Mouse (Mus musculus) gastrocnemius, adult 8-10 months (tissue): ENCODE data around the gene Nudt4. TPM values are rescaled to one million over a fixed set of nuclear protein-coding genes. Genes with fewer than 3 reads are reported as not detected.
"Not testable (repeated sequence)": the region's sequence is repeated elsewhere in the genome, so short reads cannot be mapped to it uniquely, and the experiment has no call there.

ENCODE experiments used
- DNase-seq, 2 experiments: peaks; one replicate each; pipeline ENCODE4 v3.0.0; 2022; ENCODE audit warnings: low spot score in 2 of 2
- total RNA-seq, 4 experiments: library from RNA; stranded (reverse); gene quantifications; 2 replicates each; pipeline ENCODE4 v1.2.4; 2022

Gene Nudt4
- total RNA-seq, 4 experiments from 2014 or later: 270 to 418 (median 347) TPM

DNA sequence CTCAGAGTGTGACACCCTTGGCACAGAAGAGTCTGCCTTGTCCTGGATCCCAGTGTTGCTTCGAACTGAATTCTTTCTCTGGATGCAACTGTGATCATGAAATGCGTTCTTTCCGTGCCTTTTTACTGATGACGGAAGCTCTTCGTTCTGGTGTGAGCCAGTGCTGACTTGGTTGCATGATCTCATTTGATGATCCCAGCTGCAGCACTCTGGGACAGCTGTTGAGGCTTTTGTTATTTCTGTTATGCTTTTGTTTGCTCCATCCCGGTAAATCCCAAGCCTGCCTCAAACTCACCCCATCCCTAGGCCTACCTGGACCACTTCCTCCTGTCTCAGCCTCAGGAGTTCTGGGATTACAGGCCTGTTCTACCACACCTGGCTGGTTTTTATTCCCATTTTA lies 4.1 kb upstream of the Nudt4 start:
- no peak for DNase-seq

DNA sequence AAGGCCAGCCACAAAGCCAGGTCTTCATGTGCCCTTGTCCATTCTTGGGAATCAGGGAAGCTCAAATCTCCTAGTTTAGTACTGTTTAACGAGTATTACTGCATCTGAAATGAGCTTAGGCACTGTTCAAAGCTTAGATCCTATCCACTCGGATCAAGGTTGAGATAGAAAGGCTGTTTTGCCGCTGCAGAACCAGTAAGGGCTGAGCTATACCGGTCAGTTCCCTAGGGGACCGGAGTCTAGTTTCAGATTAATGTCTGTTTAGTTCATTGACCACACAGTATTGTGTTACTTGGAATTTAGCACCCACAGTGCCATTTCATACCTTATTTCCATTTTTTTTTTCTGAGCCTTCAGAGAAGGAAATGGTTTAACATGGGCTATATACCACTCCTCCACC lies 3.6 kb upstream of the Nudt4 start:
- no peak for DNase-seq

DNA sequence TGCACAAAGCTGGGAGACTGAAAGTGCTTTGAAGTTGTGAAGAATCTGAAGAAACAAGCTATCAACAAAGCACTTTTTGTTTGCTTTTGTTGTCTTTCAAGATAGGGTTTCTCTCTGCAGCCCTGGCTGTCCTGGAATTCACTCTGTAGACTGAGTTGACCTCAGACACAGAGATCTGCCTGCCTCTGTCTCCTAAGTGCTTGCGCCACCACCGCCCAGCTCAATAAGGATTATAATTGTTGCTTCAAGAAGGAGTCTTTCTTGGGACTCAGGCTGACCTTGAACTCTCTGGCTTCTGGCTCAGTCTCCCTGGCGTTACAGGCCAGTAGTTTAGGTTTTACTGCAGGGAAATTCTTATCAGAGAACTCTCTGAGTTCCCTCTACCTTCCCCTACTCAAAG lies 2.8 kb upstream of the Nudt4 start:
- no peak for DNase-seq

DNA sequence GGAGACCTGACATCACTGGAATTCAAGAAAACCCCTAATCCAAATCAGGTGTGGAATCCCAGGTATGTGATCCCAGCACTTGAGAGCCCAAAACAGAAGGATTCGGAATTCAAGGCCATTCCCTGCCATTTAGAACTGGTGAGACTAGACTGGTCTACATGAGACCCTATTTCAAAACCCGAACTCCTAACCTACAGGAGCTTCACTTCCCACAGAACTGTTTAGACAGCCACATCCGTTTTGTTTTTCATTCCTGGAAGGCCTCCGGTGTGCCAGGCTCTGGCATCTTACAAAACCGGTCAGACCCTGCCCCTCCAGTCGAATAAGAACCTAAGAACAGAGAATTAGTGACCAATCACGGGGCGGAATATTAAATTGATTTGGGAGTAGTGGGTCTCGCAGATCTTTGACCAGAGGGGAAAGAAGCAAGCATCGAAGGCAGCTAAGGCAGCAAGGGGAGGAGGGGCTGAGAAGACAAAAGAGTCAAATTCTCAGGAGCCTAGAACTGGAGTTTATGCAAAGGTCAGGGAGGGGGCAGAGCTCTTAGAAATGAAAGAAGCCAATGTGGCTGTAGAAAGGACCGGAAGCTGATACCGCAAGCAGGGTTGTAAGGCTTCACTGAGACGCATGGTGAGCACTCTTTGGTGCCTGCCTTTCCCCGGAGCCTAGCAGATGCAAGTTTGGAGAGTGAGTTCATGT lies 1.4 kb upstream of the Nudt4 start:
- no peak for DNase-seq

DNA sequence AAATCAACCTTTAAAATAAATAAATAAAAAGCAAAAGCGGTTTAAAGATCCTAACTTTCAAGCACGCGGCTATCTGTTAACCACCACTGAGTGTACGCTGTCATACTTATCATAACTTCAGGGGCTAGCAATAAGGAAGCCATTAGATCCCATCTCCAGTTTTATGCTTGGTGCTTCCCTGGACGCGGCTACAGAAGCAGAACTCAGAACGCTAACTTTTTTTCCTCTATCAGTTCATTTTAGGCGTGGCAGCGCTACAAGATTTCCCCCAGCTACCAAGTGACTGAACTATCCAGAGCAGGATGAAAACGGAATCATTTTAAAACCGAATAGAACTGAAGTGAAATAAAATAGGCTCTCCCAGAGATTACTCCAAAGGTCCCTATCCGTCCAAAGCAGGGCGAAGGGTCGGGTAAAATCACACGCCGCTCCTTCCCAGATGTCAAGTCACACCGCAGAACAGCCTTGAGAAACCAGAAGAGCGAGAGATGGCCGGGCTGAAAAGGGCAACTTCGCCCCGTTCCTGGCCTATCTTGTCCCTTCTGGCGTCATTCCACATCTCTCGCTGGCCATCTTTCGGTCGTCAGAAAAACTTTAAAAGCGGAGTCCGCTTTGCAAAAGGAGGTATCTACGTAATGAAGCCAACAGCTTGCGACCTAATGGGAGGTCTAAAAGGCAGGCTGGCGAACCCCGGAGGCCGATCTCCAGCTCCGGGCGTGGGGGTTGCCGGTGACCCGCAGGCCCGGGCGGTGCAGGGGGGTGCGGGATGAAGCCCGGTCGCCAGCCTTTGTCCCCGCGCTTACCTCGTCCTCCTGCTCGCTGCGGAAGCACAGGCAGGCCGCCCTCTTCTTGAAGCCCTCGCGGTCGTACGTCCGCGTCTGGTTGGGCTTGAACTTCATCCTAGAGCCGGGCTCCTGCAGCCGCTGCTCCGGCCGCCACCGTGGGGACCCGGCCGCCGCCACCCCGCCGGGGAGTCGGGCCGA lies 796 bp downstream of the Nudt4 start:
- peak; percentile 37 to 38 for DNase-seq

DNA sequence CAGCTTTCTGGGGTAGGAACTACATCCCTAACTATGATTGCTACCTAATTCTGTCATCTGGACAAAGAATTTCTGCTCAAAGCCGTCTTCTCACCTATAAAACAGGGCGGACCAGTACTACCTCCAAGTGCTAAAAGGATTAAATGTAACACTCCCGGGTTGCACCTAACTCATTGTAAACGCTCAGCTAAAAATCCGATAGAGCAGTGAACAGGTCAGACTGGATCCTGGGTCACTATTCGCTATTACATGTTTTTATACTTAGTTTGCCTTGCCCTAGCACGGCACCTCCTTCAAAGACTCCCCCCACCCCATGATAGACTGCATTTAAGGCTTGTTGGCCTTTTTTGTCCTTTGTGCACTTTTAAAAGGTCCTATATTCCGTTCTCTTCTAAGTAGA lies 1.6 kb downstream of the Nudt4 start:
- no peak for DNase-seq

DNA sequence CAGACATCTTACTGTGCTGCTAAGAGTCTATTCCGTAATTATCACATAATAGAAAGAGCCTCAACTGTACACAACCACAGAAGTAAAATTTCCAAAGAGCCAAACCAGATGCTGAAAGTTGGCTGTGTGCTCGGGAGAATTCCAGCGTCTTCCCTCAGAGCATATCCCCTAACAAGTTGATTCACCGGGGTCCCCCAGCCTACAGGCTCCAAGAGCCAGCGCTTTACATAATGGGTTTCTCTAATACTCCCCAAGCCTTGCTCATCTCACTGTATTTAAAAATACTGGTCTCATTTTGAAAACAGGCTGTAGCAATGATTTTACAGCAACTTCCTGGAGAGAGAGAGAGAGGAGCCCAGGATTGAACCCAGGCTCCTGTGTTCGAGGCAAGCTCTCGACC lies 2.3 kb downstream of the Nudt4 start:
- no peak for DNase-seq

DNA sequence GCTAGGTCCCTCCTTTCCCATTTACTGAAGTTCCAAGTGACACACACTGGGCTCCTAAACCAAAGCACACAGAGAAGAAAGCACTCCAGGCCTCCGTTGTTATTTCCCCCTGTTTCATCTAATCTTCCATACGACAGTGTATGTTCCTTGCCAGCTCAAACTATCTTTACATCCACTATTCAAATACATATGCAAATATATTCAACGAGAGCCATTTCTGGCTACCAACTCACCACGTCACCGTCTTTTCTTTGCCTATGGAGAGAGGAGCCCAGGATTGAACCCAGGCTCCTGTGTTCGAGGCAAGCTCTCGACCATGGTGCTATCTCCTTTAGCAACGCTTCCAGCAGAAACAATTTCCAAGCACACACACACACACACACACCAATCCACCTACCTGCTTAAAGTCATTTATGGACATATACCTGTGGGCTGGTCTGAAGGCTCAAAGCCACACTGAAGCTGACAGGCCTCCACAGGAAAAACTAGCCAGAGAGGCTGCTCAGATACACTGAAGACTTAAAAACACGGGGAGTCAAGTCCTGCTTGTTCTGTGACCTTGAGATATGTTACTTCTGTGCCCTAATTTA lies 3.5 kb downstream of the Nudt4 start:
- DNase-seq: no peak

DNA sequence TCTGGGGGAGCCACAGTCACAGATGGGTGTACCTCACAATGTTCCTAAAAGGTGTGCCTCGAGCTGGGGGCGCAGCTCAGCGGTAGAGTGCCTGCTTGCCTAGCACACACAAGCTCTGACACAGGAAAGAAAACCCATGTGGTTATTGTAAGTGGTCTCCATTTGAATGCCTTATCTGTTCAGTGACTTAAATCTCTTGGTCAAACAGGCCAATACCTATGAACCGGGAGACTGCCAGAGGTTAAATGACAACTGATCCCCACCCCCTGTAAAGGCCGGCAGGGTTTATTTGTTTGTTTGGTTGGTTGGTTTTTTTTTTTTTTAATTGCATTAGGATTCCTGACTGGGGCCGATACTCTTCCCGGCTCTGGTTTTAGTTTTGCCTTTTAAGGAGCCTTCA lies 4.5 kb downstream of the Nudt4 start:
- no peak for DNase-seq

DNA sequence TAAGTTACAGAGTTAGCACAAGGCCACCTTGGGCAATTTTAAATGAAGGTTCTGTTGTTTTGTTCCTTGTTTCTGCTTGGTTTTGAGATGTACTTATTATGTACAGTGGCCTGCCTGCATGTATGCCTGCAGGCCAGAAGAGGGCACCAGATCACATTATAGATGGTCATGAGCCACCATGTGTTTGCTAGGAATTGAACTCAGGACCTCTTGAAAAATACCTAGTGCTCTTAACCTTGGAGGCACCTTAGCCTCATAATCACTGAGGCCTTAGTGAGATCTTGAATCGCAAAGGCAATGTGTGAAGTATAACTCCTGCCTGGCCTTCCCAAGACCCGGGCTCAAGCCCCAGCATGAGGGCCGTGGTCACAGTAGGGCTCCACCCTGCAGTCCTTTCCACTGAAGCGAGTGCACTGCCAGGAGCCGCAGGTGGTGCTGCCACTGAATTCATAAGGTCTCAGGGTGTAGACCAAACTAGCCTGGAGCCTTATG lies 6.6 kb downstream of the Nudt4 start:
- DNase-seq: no peak

DNA sequence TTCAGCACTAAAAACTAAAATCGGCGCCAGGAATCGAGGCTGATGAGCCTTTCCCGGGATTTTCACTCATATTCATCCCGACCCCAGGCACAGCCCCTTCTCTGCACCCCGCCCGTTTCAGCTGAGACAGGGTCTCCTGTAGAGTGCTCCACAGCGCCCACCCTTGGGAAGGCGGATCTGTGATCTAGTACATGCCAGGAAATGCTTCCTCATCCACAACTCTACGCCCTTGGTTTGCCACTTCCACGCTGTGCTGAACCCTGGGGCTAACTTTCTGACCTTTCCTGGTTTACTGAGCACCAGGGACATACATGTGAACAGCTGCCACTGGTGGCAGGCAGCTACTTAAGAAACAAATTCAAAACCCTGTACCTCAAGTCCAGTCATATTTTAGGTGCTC lies 8.1 kb downstream of the Nudt4 start:
- no peak for DNase-seq

DNA sequence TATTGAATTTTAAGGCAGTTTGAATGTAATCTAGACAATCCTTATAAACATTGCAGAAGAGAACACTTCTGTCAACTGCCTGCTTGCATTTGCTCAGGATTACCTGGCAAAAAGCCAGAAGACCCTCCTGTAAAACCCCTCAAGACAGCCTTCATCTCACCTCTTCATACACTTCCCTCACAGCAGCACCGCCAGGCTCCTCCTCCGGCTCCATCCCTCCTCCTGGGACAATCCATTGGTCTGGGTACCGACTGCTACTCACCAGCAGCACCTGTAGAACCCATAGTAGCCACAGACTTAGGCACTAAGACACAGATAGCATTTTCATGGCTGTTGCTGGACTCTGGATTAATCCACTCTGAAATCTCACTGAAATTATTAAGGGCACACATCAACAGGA lies 11.6 kb downstream of the Nudt4 start:
- DNase-seq: no peak

DNA sequence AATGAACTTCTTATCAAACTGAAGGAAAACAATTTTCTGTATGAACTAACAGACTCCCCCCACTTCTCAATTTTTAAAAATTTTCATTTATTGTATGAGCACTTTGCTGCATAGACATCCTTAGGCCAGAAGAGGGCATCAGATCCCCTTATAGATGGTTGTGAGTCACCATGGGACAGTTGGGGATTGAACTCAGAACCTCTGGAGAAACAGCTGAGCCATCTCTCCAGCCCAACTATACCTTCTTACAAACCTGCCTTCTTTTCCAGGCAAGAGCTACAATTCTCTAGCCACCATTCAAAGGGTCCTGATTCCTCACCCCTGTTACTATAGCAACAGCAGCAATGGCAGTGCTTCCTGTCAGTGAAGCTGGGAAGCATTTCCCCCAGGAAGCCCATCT lies 12.2 kb downstream of the Nudt4 start:
- DNase-seq: no peak

DNA sequence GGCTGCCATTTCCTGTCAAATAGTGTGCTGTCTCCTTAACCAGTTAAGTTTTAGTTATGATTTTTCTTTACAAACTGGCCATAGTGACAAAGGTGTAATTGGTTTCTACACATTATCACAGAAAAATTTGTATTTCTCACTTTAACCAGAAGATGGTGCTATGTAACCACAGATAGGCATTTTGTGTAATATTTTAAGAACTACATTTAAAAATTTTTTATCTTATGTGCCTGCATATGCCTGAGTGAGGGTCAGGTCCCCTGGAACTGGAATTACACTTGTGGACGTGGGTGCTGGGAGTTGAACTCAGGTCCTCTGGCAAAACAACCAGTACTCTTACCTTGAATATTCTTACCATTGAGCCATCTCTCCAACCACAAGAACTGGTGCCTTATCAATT lies 13.4 kb downstream of the Nudt4 start:
- DNase-seq: no peak

DNA sequence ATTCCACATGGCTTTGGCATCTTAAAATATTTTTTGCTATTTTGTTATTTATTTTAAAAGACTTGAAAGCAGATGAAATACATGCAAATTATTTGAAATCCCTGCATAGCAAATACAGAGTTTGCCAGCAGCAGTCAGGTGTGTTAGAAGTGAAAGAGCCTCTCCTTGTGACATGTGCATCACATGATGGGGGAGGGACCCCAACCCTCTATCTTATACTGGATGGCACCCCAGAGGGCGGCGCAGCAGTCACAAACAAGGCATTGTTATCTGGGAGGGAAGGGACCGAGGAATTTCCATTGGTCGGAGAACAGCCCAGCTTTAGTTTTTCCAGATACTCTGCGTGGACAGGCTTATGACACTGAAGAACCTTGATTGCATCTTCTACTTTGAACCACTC lies 14.9 kb downstream of the Nudt4 start:
- not testable (repeated sequence) for DNase-seq

DNA sequence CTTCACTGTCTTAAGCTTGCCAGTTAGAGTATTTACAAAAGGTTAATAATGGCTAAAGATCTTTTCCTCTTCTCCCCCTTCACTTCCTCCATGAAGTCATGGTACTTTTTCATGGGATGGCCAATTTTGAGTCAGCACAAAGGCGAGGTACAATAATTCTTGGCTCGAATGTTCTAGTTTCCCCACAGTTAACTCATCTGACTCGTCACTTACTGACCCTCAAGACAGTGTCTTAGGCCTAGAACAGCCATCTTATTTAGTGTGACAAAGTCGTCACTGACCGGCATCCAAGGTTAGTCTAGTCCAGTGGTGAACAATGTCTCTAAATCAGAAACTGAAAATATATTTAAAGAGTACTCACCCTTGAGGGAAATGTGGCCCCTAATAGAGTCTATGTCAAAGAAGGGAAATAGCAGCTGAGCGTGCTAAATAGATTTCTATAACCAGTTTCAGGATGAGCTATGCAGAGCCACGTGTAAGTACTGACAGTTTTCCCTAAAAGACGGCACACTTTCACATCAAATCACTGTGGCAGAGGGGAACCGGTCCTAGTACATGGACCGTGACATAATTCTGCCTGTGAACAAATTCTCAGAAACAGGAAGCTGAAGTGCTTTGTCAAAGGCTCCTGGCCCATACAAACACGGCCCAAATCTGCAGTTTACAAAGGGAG lies 15.7 kb downstream of the Nudt4 start:
- no peak for DNase-seq

DNA sequence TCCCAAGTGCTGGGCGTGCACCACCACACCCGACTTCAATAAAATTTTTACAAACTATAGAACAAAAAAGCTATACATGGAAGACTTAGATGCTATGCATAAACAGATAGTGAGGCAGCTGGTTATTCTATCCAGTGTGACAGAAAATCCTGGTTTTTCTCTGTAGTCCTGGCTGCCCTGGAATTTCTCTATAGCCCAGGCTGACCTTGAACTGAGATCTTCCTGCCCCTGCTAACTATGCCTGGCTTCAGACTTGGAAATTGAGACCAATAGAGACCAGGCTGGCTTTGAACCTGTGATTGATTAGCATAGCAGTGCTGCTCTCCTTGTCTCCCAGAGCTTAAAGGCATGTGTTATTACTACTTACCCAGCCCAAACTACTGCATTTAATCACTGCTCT lies 17.8 kb downstream of the Nudt4 start:
- DNase-seq: no peak

DNA sequence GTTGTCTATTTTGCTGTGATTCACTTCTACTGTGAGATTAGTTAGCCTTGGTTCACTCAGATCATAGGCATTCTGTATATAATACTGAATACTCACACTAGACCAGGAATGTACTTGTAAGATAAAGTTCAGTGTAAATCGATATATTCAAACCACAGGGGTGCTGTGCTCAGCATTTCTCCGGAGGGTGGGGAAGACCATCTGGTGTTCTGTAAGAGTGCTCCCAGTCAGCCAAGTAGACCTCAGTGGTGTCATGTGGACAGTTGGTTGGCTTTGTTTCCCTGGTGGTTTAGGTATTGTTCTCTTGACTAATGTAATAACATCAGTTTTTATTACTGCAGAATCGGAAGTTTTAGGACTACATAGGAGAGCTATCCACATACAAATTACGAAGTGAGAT lies 18.9 kb downstream of the Nudt4 start:
- DNase-seq: no peak

DNA sequence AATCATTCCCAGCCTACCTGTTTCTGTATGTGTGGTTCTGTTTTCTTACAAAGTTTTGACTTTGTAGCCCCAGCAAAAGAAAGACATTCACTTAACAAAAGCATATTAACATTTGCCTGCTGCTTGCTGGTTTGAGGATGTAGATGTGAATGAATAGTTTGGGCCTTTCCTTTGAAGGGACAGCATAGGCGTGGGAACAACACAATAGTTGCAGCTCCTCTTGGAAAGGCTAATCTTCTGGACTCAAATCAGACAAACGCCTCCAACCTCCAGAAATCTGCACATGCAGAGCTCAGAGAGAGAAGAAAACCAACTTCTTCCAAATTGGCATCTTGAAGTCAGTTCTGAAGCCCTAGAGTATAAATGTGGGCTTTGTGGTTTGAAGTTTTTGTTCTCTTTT lies 19.3 kb downstream of the Nudt4 start:
- no peak for DNase-seq

DNA sequence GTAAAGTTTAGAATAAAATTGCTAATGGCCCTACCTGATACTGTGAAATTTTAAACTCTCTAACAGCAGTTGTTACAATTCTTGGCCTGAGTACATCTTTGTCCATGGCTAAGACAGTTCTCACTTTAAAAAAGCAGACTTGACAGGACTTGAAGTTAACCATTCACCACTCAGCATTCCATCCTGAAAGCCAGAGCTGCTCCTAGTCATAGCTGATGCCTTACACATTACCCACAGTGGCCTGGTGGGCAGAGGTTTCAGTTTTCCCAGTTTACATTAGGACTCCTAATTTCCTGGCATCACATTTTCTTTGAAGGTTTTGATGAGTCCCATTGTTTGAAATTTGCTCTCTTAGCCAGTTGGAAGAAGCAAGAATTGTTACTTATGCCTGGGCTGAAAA lies 19.9 kb downstream of the Nudt4 start:
- no peak for DNase-seq

DNA sequence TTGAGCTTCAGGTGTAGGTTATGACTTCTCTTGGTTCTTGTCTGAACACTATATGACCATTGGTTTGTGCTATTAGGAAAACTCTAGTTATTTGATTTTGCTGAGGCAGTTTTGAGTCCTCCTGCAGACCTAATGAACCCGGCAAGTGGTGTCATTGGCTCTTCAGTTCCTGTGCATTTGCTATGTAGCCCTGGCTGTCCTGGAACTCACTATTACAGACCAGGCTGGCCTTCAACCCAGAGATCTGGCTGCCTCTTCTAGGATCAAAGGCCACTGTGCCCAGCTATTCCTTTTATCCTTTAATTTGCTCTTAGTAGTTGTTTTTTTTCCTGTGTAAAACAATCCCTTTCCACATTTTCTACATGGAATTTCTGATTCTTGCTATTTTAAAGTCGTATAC lies 20.6 kb downstream of the Nudt4 start:
- DNase-seq: no peak

DNA sequence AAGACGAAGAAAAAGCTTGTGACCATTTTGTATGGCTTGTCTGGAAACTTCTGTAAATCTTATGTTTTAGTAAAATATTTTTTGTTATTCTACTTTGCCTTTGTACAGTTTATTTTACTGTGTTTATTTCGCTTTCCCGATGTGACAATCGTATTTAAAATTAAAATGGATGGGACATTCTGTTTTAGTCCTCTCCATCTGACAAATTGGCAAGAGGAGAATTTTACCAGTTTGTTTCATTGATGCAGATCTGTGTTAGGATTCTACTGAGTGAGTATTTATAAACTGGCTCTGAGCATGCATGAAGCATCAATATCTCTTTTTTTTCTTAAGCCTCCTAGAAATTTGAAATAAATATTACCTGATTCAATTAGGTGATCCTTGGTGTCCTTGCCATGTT lies 21.0 kb downstream of the Nudt4 start:
- no peak for DNase-seq
